Mouse (Mus musculus) CH12.LX (cell line): Measurements from ENCODE around the gene Phf21a. TPM values are rescaled to one million over a fixed set of nuclear protein-coding genes. Genes with fewer than 3 reads are reported as not detected.

Experiments used
- DNase-seq: peaks from one replicate; pipeline ENCODE4 v3.0.0-alpha.2; 2013; ENCODE audit errors: extremely low read depth
- H3K27ac ChIP-seq: 2 replicates; pipeline ENCODE4 v1.5.1; 2012; ENCODE audit warnings: low read depth, mild to moderate bottlenecking, control low read depth, moderate library complexity; ENCODE audit not compliant: insufficient read depth
- H3K27me3 ChIP-seq: replicated peaks from 2 replicates; pipeline ENCODE3; 2012; ENCODE audit warnings: inconsistent platforms
- H3K36me3 ChIP-seq, 2 experiments: replicated peaks in 1 of 2; 2 replicates each; pipeline versions ENCODE3 to v1.6.1; 2012; ENCODE audit warnings: inconsistent platforms in 1 of 2, low read length in 1 of 2, mild to moderate bottlenecking in 1 of 2, mixed read lengths in 1 of 2, moderate library complexity in 1 of 2; ENCODE audit not compliant: control insufficient read depth in 1 of 2, insufficient read depth in 1 of 2
- H3K4me1 ChIP-seq, 2 experiments: 2 replicates each; pipeline ENCODE4 v1.6.1; 2012; ENCODE audit warnings: inconsistent platforms in 1 of 2, moderate library complexity in 1 of 2; ENCODE audit not compliant: insufficient read depth in 2 of 2, control insufficient read depth in 1 of 2
- H3K4me2 ChIP-seq: 2 replicates; pipeline ENCODE4 v1.6.1; 2012; ENCODE audit warnings: low read depth, mild to moderate bottlenecking, control low read depth; ENCODE audit not compliant: poor library complexity, insufficient read depth, severe bottlenecking
- H3K4me3 ChIP-seq, 3 experiments: fragments of 150-350 bp in 1 of 3; sonication (generic) in 1 of 3; replicated peaks in 1 of 3; 2 replicates each; pipeline versions ENCODE3 to v1.5.1; 2011 to 2012; ENCODE audit warnings: low read depth in 2 of 3, low read length in 2 of 3, mild to moderate bottlenecking in 2 of 3, moderate library complexity in 2 of 3, control low read depth in 1 of 3, improper control_type of control experiment in 1 of 3, inconsistent platforms in 1 of 3, mixed read lengths in 1 of 3; ENCODE audit not compliant: poor library complexity in 1 of 3
- H3K79me2 ChIP-seq: replicated peaks from 2 replicates; pipeline ENCODE4 v1.6.1; 2012; ENCODE audit warnings: mild to moderate bottlenecking, moderate library complexity; ENCODE audit not compliant: control insufficient read depth, poor library complexity, insufficient read depth, severe bottlenecking; ENCODE audit errors: extremely low read depth
- H3K9ac ChIP-seq: 2 replicates; pipeline ENCODE4 v1.6.1; 2012; ENCODE audit warnings: low read depth, mild to moderate bottlenecking, control low read depth, moderate library complexity; ENCODE audit not compliant: insufficient read depth
- H3K9me3 ChIP-seq: replicated peaks from 2 replicates; pipeline ENCODE3; 2012; ENCODE audit warnings: low read length, inconsistent platforms, mixed read lengths
- BHLHE40 ChIP-seq: IDR thresholded peaks from 2 replicates; pipeline ENCODE4 v1.6.1; 2011; ENCODE audit warnings: mild to moderate bottlenecking, low read depth, low read length, improper control_type of control experiment
- CHD2 ChIP-seq: IDR thresholded peaks from 2 replicates; pipeline ENCODE4 v1.6.1; 2011; ENCODE audit warnings: low read length, improper control_type of control experiment
- CTCF ChIP-seq, 2 experiments: IDR thresholded peaks in 1 of 2; conservative IDR thresholded peaks in 1 of 2; 2 replicates each; pipeline ENCODE4 v1.5.1; 2011 to 2012; ENCODE audit warnings: low read depth in 2 of 2, low read length in 2 of 2, improper control_type of control experiment in 1 of 2, inconsistent platforms in 1 of 2, mild to moderate bottlenecking in 1 of 2, moderate library complexity in 1 of 2
- EP300 ChIP-seq: IDR thresholded peaks from 2 replicates; pipeline ENCODE4 v1.6.1; 2011; ENCODE audit warnings: low read length, improper control_type of control experiment
- ETS1 ChIP-seq: conservative IDR thresholded peaks from 2 replicates; pipeline ENCODE4 v1.6.1; 2012; ENCODE audit warnings: low read depth, mild to moderate bottlenecking, inconsistent platforms, low read length, improper control_type of control experiment, moderate library complexity
- IRF4 ChIP-seq: IDR thresholded peaks from 2 replicates; pipeline ENCODE4 v1.6.1; 2014; ENCODE audit warnings: low read depth, mild to moderate bottlenecking, inconsistent platforms, low read length, improper control_type of control experiment
- JUN ChIP-seq: IDR thresholded peaks from 2 replicates; pipeline ENCODE4 v1.6.1; 2011; ENCODE audit warnings: low read depth, mild to moderate bottlenecking, low read length, improper control_type of control experiment, moderate library complexity; ENCODE audit not compliant: insufficient read depth
- JUND ChIP-seq: conservative IDR thresholded peaks from 2 replicates; pipeline ENCODE4 v1.6.1; 2011; ENCODE audit warnings: low read depth, low read length, improper control_type of control experiment
- MAZ ChIP-seq: IDR thresholded peaks from 2 replicates; pipeline ENCODE4 v1.6.1; 2012; ENCODE audit warnings: low read depth, mild to moderate bottlenecking, inconsistent platforms, low read length, improper control_type of control experiment, moderate library complexity
- MXI1 ChIP-seq: IDR thresholded peaks from 2 replicates; pipeline ENCODE4 v1.6.1; 2011; ENCODE audit warnings: mild to moderate bottlenecking, low read depth, low read length, improper control_type of control experiment
- NRF1 ChIP-seq: IDR thresholded peaks from 2 replicates; pipeline ENCODE4 v1.6.1; 2014; ENCODE audit warnings: low read depth, mild to moderate bottlenecking, inconsistent platforms, low read length, improper control_type of control experiment, moderate library complexity
- PAX5 ChIP-seq: IDR thresholded peaks from 2 replicates; pipeline ENCODE4 v1.6.1; 2012; ENCODE audit warnings: low read length, inconsistent platforms, mixed read lengths
- RAD21 ChIP-seq: IDR thresholded peaks from 2 replicates; pipeline ENCODE4 v1.6.1; 2011; ENCODE audit warnings: low read depth, mild to moderate bottlenecking, low read length, improper control_type of control experiment, moderate library complexity
- SIN3A ChIP-seq: IDR thresholded peaks from 2 replicates; pipeline ENCODE4 v1.6.1; 2012; ENCODE audit warnings: low read length, improper control_type of control experiment, inconsistent platforms
- USF1 ChIP-seq: IDR thresholded peaks from 2 replicates; pipeline ENCODE4 v1.6.1; 2014; ENCODE audit warnings: low read depth, mild to moderate bottlenecking, inconsistent platforms, low read length, improper control_type of control experiment
- dilution Hi-C: fragments of 300-500 bp; cut with MboI; formaldehyde crosslinking; loops from 2 replicates; pipeline ENCODE4 v1.14.3; 2020; ENCODE audit warnings: low sequenced_read_pairs; ENCODE audit not compliant: extremely low pct_unique_long_range_greater_than_20kb, extremely low pct_ligation_motif_present
- in situ Hi-C: fragments of 300-500 bp; cut with MboI; formaldehyde crosslinking; loops from 3 replicates; pipeline ENCODE4 v1.14.3; 2019; ENCODE audit warnings: low sequenced_read_pairs, low pct_ligation_motif_present, low pct_unique_long_range_greater_than_20kb, mixed read lengths
- polyA plus RNA-seq: library from polyadenylated mRNA; unstranded; fragments of >175 nt; gene quantifications from 2 replicates; pipeline ENCODE4 v1.2.1, GENCODE M21; 2012; ENCODE audit warnings: low read depth; ENCODE audit not compliant: insufficient read length
- total RNA-seq, 2 experiments: library from RNA; depleted of rRNA; stranded (reverse); fragments of 300-350 nt in 1 of 2; fragments of >200 nt in 1 of 2; gene quantifications; 2 replicates each; pipeline ENCODE4 v1.2.3; 2012 to 2014

Phf21a gene
- total and polyA plus RNA-seq, 3 experiments = 10.2 to 24.5 (median 12.0) TPM

DNA sequence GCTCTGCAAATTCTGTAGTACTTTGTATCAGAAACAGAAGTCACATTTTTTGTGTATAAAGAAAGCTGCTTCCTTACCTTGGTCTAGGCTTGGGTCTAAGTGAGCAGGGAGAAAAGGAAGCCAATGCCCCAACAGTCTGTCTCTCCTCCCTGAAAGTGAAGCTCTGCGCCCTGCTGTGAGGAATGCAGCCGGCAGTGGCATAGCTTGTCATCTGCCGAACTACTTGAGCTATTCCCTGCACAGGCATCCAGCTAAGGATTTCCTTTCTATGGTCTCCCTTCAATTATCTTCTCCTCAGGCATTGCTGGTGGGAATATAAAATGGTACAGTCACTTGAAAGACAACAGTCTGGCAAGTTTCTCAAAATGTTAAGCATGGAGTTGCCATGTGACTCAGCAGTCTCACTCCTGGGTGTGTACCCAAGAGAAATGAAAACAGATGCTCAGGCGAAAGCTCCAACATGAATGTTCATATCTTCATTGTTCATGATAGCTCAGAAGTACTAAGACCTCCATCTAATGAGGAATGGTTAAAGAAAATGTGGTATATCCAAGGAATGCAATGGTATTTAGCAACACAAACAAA, 164.5 kb downstream of the Phf21a start:
- in situ Hi-C loops (no loop called here), dilution Hi-C loops (no loop called here)
- Histone ChIP-seq H3K4me1 (peaks cover 0 to 16% of the 10 kb centered on the region in 2 experiments; a peak in 2 of 4 replicates), H3K27ac (no peak overlapping the region), H3K27me3 (no peaks in the 10 kb centered on the region), H3K9me3 (no peaks in the 10 kb centered on the region), H3K79me2 (no peaks in the 10 kb centered on the region; the same call in 1 of the 2 replicates), H3K4me3 (no peak overlapping the region), H3K9ac (no peak overlapping the region), H3K36me3 (peaks cover 20 to 49% of the 10 kb centered on the region in 2 experiments), H3K4me2 (no peak overlapping the region)
- DNase-seq = no peak
- TF ChIP-seq NRF1 (no peak), SIN3A (no peak), EP300 (no peak), ETS1 (no peak), MAZ (no peak), MXI1 (no peak), PAX5 (no peak), IRF4 (no peak), RAD21 (no peak), JUND (no peak), JUN (no peak), CTCF (conservative IDR thresholded peaks at IDR 0.05 in 1 of 2, IDR thresholded peaks at IDR 0.05 in 1 of 2; ENCODE audit: low read depth in 2 of 2, low read length in 2 of 2) (no peak)

DNA sequence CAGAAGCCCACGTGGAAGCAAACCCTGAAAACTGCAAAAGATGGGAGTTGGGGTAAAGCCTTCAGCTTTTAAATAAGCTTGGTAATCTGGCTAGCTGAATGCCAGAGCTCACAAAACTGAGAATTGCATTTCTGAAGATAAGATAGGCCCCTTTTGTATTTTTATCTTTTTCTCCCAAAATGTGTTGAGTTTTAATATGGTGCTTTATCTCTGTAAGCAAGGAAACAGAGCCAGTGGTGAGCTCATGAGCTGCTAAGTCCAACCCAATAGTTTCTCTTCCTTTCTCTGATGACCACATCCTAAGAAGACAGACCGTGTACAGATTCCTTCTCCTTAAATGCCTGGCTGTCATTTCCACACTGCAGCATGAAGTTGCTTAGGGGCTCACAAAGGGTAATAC, 167.0 kb downstream of the Phf21a start:
- H3K4me3 ChIP-seq = no peak overlapping the region
- no peak overlapping the region for H3K9ac ChIP-seq
- no peak overlapping the region for H3K4me2 ChIP-seq
- H3K79me2 ChIP-seq = no peaks in the 10 kb centered on the region
- no peaks in the 10 kb centered on the region for H3K9me3 ChIP-seq
- H3K36me3 ChIP-seq = peaks cover 22 to 53% of the 10 kb centered on the region in 2 experiments
- dilution Hi-C loops = no loop called here
- H3K27ac ChIP-seq = no peak overlapping the region
- H3K27me3 ChIP-seq = no peaks in the 10 kb centered on the region
- in situ Hi-C loops = no loop called here
- TF ChIP-seq RAD21 = no peak
- TF ChIP-seq PAX5 = no peak
- no peak for TF ChIP-seq USF1
- no peak for TF ChIP-seq BHLHE40
- no peak for TF ChIP-seq MAZ
- TF ChIP-seq SIN3A = no peak
- TF ChIP-seq CHD2 = no peak
- peaks cover 0 to 10% of the 10 kb centered on the region in 2 experiments; a peak in 1 of 4 replicates for H3K4me1 ChIP-seq
- DNase-seq = no peak
